ENCODE assay signal across 9 mouse cellular contexts in genomic region chr10:70963599-70964193, GRCm38 (mm10).
DNase-seq lines count a peak whose midpoint lies in the region; ATAC-seq and TF ChIP-seq lines count a peak whose summit lies in the region.
"Had no signal": no experiment of that assay in that cellular context is flagged by ENCODE, and none has a peak within 500 bp of the region (broad histone marks: within the 10 kb centered on the region; RNA-seq: fewer than 3 reads in every experiment).

No protein-coding gene starts in this region.

- TF ChIP-seq POLR2A in kidney, adult 2 months (IDR thresholded peaks at IDR 0.05; ENCODE audit: low read depth, low read length), result no peak
- no peak for TF ChIP-seq POLR2A in MEL (IDR thresholded peaks at IDR 0.05; ENCODE audit: control insufficient read depth in 1 of 2, insufficient read depth in 1 of 2, low read depth in 1 of 2, low read length in 2 of 2, poor library complexity in 1 of 2)

- H3K27ac ChIP-seq in kidney, adult 2 months (ENCODE audit: insufficient read depth, low read depth, low read length), result no peak overlapping the region
- no peak overlapping the region for H3K27ac ChIP-seq in kidney, embryonic 14.5 days (ENCODE audit: low read depth, low read length)
- no peak overlapping the region for H3K27ac ChIP-seq in MEL (ENCODE audit: control insufficient read depth, low read depth, low read length)

- no peaks in the 10 kb centered on the region for H3K9me3 ChIP-seq in kidney, embryonic 14.5 days (ENCODE audit: control insufficient read depth, low read length)
- no peaks in the 10 kb centered on the region for H3K9me3 ChIP-seq in MEL (replicated peaks; ENCODE audit: insufficient read depth, low read length)

- ATAC-seq in kidney, embryonic 14.5 days (ENCODE audit: low FRiP score, low TSS enrichment), result no peak

- H3K9ac ChIP-seq in kidney, embryonic 14.5 days (ENCODE audit: low read depth, low read length), result no peak overlapping the region
- no peak overlapping the region for H3K9ac ChIP-seq in MEL (ENCODE audit: control insufficient read depth, low read depth, low read length, poor library complexity, severe bottlenecking)

- H3K27me3 ChIP-seq in kidney, adult 2 months (replicated peaks; ENCODE audit: control insufficient read depth, insufficient read depth, low read length), result no peaks in the 10 kb centered on the region
- H3K27me3 ChIP-seq in kidney, embryonic 14.5 days (ENCODE audit: control insufficient read depth, insufficient read depth, low read length), result no peaks in the 10 kb centered on the region
- no peaks in the 10 kb centered on the region for H3K27me3 ChIP-seq in MEL (ENCODE audit: control insufficient read depth in 1 of 2, insufficient read depth in 2 of 2, low read length in 2 of 2)

- no peaks in the 10 kb centered on the region for H3K79me2 ChIP-seq in MEL (ENCODE audit: control insufficient read depth, insufficient read depth, low read length, poor library complexity)

- H3K4me2 ChIP-seq in kidney, embryonic 14.5 days (replicated peaks; ENCODE audit: low read depth, low read length), result no peak overlapping the region

- TF ChIP-seq EP300 in MEL (IDR thresholded peaks at IDR 0.05; ENCODE audit: low read depth in 1 of 2, low read length in 2 of 2), result no peak

- 57% methylated on average over 8 of the region's 8 CpGs for WGBS in kidney, adult 2 months
- 58% methylated on average over 8 of the region's 8 CpGs for WGBS in kidney, embryonic 14.5 days

- H3K4me3 ChIP-seq in kidney, adult 2 months (ENCODE audit: insufficient read depth, low read depth, low read length), result no peak overlapping the region
- no peak overlapping the region for H3K4me3 ChIP-seq in kidney, embryonic 14.5 days (ENCODE audit: low read length)
- no peak overlapping the region for H3K4me3 ChIP-seq in MEL (ENCODE audit: control insufficient read depth in 1 of 2, insufficient read depth in 1 of 2, low read depth in 2 of 2, low read length in 2 of 2)
- H3K4me3 ChIP-seq: erythroblast, embryonic 14.5 days had no signal

- TF ChIP-seq CTCF in kidney, adult 2 months (conservative IDR thresholded peaks at IDR 0.05; ENCODE audit: insufficient read depth, insufficient read length, low read depth, low read length), result no peak
- peak; percentile 14 to 60 (median 44); a peak in 4 of 6 replicates for TF ChIP-seq CTCF in MEL (IDR thresholded peaks at IDR 0.05 in 2 of 3, conservative IDR thresholded peaks at IDR 0.05 in 1 of 3; ENCODE audit: control insufficient read depth in 1 of 3, insufficient read depth in 1 of 3, low read depth in 2 of 3, low read length in 3 of 3, poor library complexity in 1 of 3, severe bottlenecking in 1 of 3)

- H3K36me3 ChIP-seq in kidney, adult 2 months (ENCODE audit: control insufficient read depth, insufficient read depth, low read length), result no peaks in the 10 kb centered on the region; the same call in 1 of the 2 replicates
- H3K36me3 ChIP-seq in kidney, embryonic 14.5 days (ENCODE audit: control insufficient read depth, insufficient read depth, low read length), result no peaks in the 10 kb centered on the region
- no peaks in the 10 kb centered on the region for H3K36me3 ChIP-seq in MEL (ENCODE audit: control insufficient read depth in 1 of 2, insufficient read depth in 2 of 2, low read length in 2 of 2)

- H3K4me1 ChIP-seq in kidney, adult 2 months (ENCODE audit: control insufficient read depth, insufficient read depth, low read length), result peaks cover 2% of the 10 kb centered on the region; the same call in 1 of the 2 replicates
- H3K4me1 ChIP-seq in kidney, embryonic 14.5 days (ENCODE audit: control insufficient read depth, insufficient read depth, low read length), result peaks cover 9% of the 10 kb centered on the region; the same call in 1 of the 2 replicates
- H3K4me1 ChIP-seq in MEL (ENCODE audit: control insufficient read depth in 1 of 2, insufficient read depth in 2 of 2, low read length in 2 of 2), result no peaks in the 10 kb centered on the region

- peak; percentile 63 for DNase-seq in kidney, adult 2 months
- DNase-seq in A20 (ENCODE audit: low read depth, low spot score), result peak; percentile 24
- DNase-seq in MEL (ENCODE audit: low read depth, low spot score), result peak; percentile 47
- peak; percentile 76 for DNase-seq in embryo, embryonic 11 days
- peak; percentile 49 for DNase-seq in lung, postnatal 14 days
- DNase-seq in spleen, adult 12 weeks (ENCODE audit: low spot score), result no peak
- DNase-seq in frontal cortex, postnatal 25 days (ENCODE audit: low spot score in 2 of 2), result no peak

- peak; percentile 62 for TF ChIP-seq RAD21 in MEL (IDR thresholded peaks at IDR 0.05; ENCODE audit: low read depth, low read length)

TF ChIP-seq in MEL, 35 proteins besides CTCF, POLR2A, EP300 and RAD21:
- no peak for TF ChIP-seq TCF12 (IDR thresholded peaks at IDR 0.05; ENCODE audit: low read depth, low read length)
- TF ChIP-seq TAL1 (IDR thresholded peaks at IDR 0.05; ENCODE audit: low read length), result no peak
- TF ChIP-seq ZNF384 (IDR thresholded peaks at IDR 0.05; ENCODE audit: low read depth, low read length), result peak; percentile 86
- no peak for TF ChIP-seq UBTF (IDR thresholded peaks at IDR 0.05; ENCODE audit: borderline replicate concordance, insufficient read depth, low read depth, low read length)
- TF ChIP-seq SMC3 (IDR thresholded peaks at IDR 0.05; ENCODE audit: low read depth, low read length), result peak; percentile 43; the same call in 1 of the 2 replicates
- TF ChIP-seq USF2 (IDR thresholded peaks at IDR 0.05; ENCODE audit: borderline replicate concordance in 1 of 2, insufficient read depth in 1 of 2, low read depth in 1 of 2, low read length in 2 of 2), result no peak
- TF ChIP-seq HCFC1 (IDR thresholded peaks at IDR 0.05; ENCODE audit: low read depth, low read length), result no peak
- TF ChIP-seq GABPA (IDR thresholded peaks at IDR 0.05; ENCODE audit: low read depth, low read length), result no peak
- TF ChIP-seq KAT2A (conservative IDR thresholded peaks at IDR 0.05; ENCODE audit: low read depth, low read length), result no peak
- TF ChIP-seq BHLHE40 (IDR thresholded peaks at IDR 0.05; ENCODE audit: borderline replicate concordance, low read depth, low read length), result no peak
- TF ChIP-seq MYB (IDR thresholded peaks at IDR 0.05; ENCODE audit: low read depth, low read length), result no peak

Comparison
In these comparisons a context has a peak if more than half of its experiments do, and no peak if none do; other contexts are left out.
1. DNase-seq: peak in kidney, adult 2 months (single experiment), A20 (single experiment), MEL (single experiment), embryo, embryonic 11 days (single experiment) and lung, postnatal 14 days (single experiment); none in spleen, adult 12 weeks (single experiment) and frontal cortex, postnatal 25 days (0 of 2).